Mouse (Mus musculus) forebrain, embryonic 12.5 days (tissue): ENCODE data around the gene Otog. TPM values are rescaled to one million over a fixed set of nuclear protein-coding genes. Genes with fewer than 3 reads are reported as not detected.

Experiments
- ATAC-seq: fragments of 200-750 bp; cut with Nextera tagmentation; 2 replicates; pipeline ENCODE4 v1.8.0; 2017; ENCODE audit warnings: moderate TSS enrichment; ENCODE audit not compliant: low FRiP score
- H3K27ac ChIP-seq: fragments of 300-500 bp; sonication (generic); 2 replicates; pipeline ENCODE4 v1.5.1; 2016; ENCODE audit warnings: mild to moderate bottlenecking
- H3K27me3 ChIP-seq: fragments of 300-500 bp; sonication (generic); 2 replicates; pipeline ENCODE4 v1.6.1; 2016; ENCODE audit warnings: mild to moderate bottlenecking
- H3K36me3 ChIP-seq: fragments of 300-500 bp; sonication (generic); replicated peaks from 2 replicates; pipeline ENCODE4 v1.6.1; 2016; ENCODE audit warnings: mild to moderate bottlenecking
- H3K4me1 ChIP-seq: fragments of 300-500 bp; sonication (generic); 2 replicates; pipeline ENCODE4 v1.6.1; 2016
- H3K4me2 ChIP-seq: fragments of 300-500 bp; sonication (generic); 2 replicates; pipeline ENCODE4 v1.6.1; 2016; ENCODE audit warnings: mild to moderate bottlenecking, moderate library complexity
- H3K4me3 ChIP-seq: fragments of 300-500 bp; sonication (generic); replicated peaks from 2 replicates; pipeline ENCODE4 v1.5.1; 2016; ENCODE audit warnings: mild to moderate bottlenecking
- H3K9ac ChIP-seq: fragments of 300-500 bp; sonication (generic); 2 replicates; pipeline ENCODE4 v1.6.1; 2016; ENCODE audit warnings: mild to moderate bottlenecking
- H3K9me3 ChIP-seq: fragments of 300-500 bp; sonication (generic); 2 replicates; pipeline ENCODE4 v1.6.1; 2016
- WGBS: fragments of 180-500 bp; shearing (Covaris S2); methylation state at CpG from one replicate; pipeline ENCODE4 v1.1.7; 2016; 5-methylcytosine and 5-hydroxymethylcytosine counted together
- polyA plus RNA-seq: library from polyadenylated mRNA; unstranded; fragments of >200 nt; fragmentation: Nextera tagmentation; extraction: Ambion mirVana; gene quantifications from 2 replicates; pipeline ENCODE4 v1.2.1, GENCODE M21; 2016

Otog gene
- 0.17 TPM in 1 of 2 replicates, not detected in the other for polyA plus RNA-seq

- Histone ChIP-seq H3K9ac (no peak within 1 kb of the TSS), H3K9me3 (no peaks in the 10 kb centered on the region), H3K27me3 (peaks cover 4% of the 10 kb centered on the region; the same call in 1 of the 2 replicates), H3K4me1 (peaks cover 15% of the 10 kb centered on the region), H3K36me3 (no peaks in the 10 kb centered on the region), H3K4me2 (no peak within 1 kb of the TSS), H3K27ac (no peak within 1 kb of the TSS), H3K4me3 (no peak within 1 kb of the TSS)
- 29% methylated on average over 2 of the region's 2 CpGs for whole genome bisulfite sequencing
- no peak for ATAC-seq
Measured at GRCm38 (mm10) chr7:46240696-46241095, at the start of gene Otog. Gene Otog, plus strand, starts transcription at chr7:46240987.

GRCm38 (mm10) chr7:46195356-46195755, 45.4 kb upstream of the Otog start:
- Histone ChIP-seq H3K4me1 (no peaks in the 10 kb centered on the region), H3K9ac (no peak overlapping the region), H3K27ac (no peak overlapping the region), H3K27me3 (no peaks in the 10 kb centered on the region), H3K9me3 (no peaks in the 10 kb centered on the region), H3K4me3 (no peak overlapping the region), H3K36me3 (no peaks in the 10 kb centered on the region), H3K4me2 (no peak overlapping the region)
- 90% methylated on average over 5 of the region's 5 CpGs for WGBS
- ATAC-seq, result no peak

- ATAC-seq, result no peak
Measured at GRCm38 (mm10) chr7:46200021-46200420, 40.8 kb upstream of the Otog start.

GRCm38 (mm10) chr7:46201649-46202048, 39.1 kb upstream of the Otog start:
- H3K4me3 ChIP-seq, result no peak overlapping the region
- ATAC-seq, result peak; percentile 55; the same call in 1 of the 2 replicates

More at GRCm38 (mm10) chr7:46200021-46200420, 40.8 kb upstream of the Otog start:
- H3K9ac ChIP-seq, result no peak overlapping the region
- H3K27me3 ChIP-seq, result no peaks in the 10 kb centered on the region
- H3K4me1 ChIP-seq, result peaks cover 14% of the 10 kb centered on the region
- no peak overlapping the region for H3K4me2 ChIP-seq
- no peaks in the 10 kb centered on the region for H3K36me3 ChIP-seq
- no peak overlapping the region for H3K27ac ChIP-seq
- 67% methylated on average over 6 of the region's 6 CpGs for WGBS
- H3K9me3 ChIP-seq, result no peaks in the 10 kb centered on the region
- no peak overlapping the region for H3K4me3 ChIP-seq

DNA sequence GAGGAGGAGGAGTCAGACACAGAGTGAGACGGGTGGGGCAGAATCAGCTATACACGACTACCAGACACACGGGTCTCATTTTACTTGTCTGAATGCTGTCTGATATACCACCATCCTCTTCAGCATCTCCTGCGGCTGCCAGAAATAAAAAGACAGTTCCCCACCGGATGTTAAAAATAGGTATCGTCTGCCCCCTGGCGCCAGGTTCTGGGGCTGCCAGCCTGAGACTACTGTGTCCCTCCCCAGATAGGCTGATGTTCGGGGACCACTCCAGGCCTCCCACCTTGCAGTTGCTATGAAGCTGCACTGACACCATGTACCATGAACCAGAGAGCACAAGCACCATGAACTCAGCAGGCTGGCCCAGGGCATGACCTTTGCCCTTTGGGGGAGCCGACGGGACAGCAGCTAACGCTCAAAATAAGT, 36.7 kb upstream of the Otog start:
- ATAC-seq, result peak; percentile 72

More at GRCm38 (mm10) chr7:46201649-46202048, 39.1 kb upstream of the Otog start:
- no peaks in the 10 kb centered on the region for H3K27me3 ChIP-seq
- peaks cover 14% of the 10 kb centered on the region for H3K4me1 ChIP-seq
- H3K36me3 ChIP-seq, result no peaks in the 10 kb centered on the region
- 9% methylated on average over 14 of the region's 14 CpGs for WGBS
- 0 out of 2 replicates have a peak overlapping the region, but pooled peaks have one; percentile 1 for H3K9ac ChIP-seq
- H3K4me2 ChIP-seq, result peak overlapping the region; percentile 39
- no peak overlapping the region for H3K27ac ChIP-seq
- H3K9me3 ChIP-seq, result no peaks in the 10 kb centered on the region

GRCm38 (mm10) chr7:46204775-46205174, 36.0 kb upstream of the Otog start:
- peaks cover 14% of the 10 kb centered on the region for H3K4me1 ChIP-seq
- no peak overlapping the region for H3K4me2 ChIP-seq
- H3K9ac ChIP-seq, result no peak overlapping the region
- ATAC-seq, result no peak
- H3K9me3 ChIP-seq, result no peaks in the 10 kb centered on the region
- no peaks in the 10 kb centered on the region for H3K36me3 ChIP-seq
- H3K27ac ChIP-seq, result no peak overlapping the region
- 74% methylated on average over 6 of the region's 6 CpGs for WGBS
- no peak overlapping the region for H3K4me3 ChIP-seq
- H3K27me3 ChIP-seq, result no peaks in the 10 kb centered on the region

More for the DNA sequence above, 36.7 kb upstream of the Otog start:
- Histone ChIP-seq H3K4me2 (no peak overlapping the region), H3K27ac (no peak overlapping the region), H3K9ac (no peak overlapping the region), H3K27me3 (no peaks in the 10 kb centered on the region), H3K4me1 (peaks cover 14% of the 10 kb centered on the region), H3K4me3 (no peak overlapping the region), H3K36me3 (no peaks in the 10 kb centered on the region), H3K9me3 (no peaks in the 10 kb centered on the region)
- WGBS, result 45% methylated on average over 11 of the region's 11 CpGs

- Histone ChIP-seq H3K36me3 (no peaks in the 10 kb centered on the region), H3K27me3 (no peaks in the 10 kb centered on the region), H3K9me3 (no peaks in the 10 kb centered on the region), H3K27ac (no peak overlapping the region), H3K4me2 (no peak overlapping the region), H3K4me3 (no peak overlapping the region), H3K9ac (no peak overlapping the region), H3K4me1 (peaks cover 4% of the 10 kb centered on the region; the same call in 1 of the 2 replicates)
- ATAC-seq, result no peak
- 89% methylated on average over 8 of the region's 8 CpGs for WGBS
Measured at GRCm38 (mm10) chr7:46208131-46208530, 32.7 kb upstream of the Otog start.

DNA sequence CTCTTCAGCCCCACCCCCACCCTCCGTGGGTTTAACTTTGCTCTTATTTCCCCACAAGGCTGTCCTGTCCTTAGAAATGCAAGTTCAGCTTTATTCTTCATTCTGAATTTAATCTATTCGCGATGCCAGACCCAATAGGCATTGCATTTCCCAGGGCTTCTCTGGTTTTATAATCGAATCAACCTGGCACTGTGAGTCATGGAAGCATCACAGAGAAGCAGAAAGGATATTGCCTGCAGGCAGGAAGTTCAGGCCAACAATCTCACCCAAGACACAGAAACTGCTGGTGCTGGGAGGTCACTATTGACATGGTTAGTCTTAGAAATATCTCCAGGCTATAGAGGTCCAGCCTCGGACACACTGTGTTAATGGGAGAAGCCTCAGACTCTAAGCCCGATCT, 30.5 kb upstream of the Otog start:
- H3K9ac ChIP-seq, result no peak overlapping the region
- H3K27ac ChIP-seq, result no peak overlapping the region
- peaks cover 8% of the 10 kb centered on the region; the same call in 1 of the 2 replicates for H3K4me1 ChIP-seq
- WGBS, result 81% methylated on average over 6 of the region's 6 CpGs
- H3K4me3 ChIP-seq, result no peak overlapping the region
- no peaks in the 10 kb centered on the region for H3K27me3 ChIP-seq
- no peaks in the 10 kb centered on the region for H3K9me3 ChIP-seq
- ATAC-seq, result no peak
- H3K36me3 ChIP-seq, result no peaks in the 10 kb centered on the region
- H3K4me2 ChIP-seq, result no peak overlapping the region

- no peak overlapping the region for H3K9ac ChIP-seq
- 0 out of 2 replicates have a peak, but pooled peaks cover 4% of the 10 kb centered on the region for H3K27me3 ChIP-seq
- no peaks in the 10 kb centered on the region for H3K36me3 ChIP-seq
- no peak overlapping the region for H3K4me3 ChIP-seq
- no peak overlapping the region for H3K4me2 ChIP-seq
- H3K4me1 ChIP-seq, result peaks cover 8% of the 10 kb centered on the region; the same call in 1 of the 2 replicates
- no peak for ATAC-seq
- WGBS, result 58% methylated on average over 2 of the region's 2 CpGs
- H3K27ac ChIP-seq, result no peak overlapping the region
- no peaks in the 10 kb centered on the region for H3K9me3 ChIP-seq
Measured at GRCm38 (mm10) chr7:46216481-46216880, 24.3 kb upstream of the Otog start.

DNA sequence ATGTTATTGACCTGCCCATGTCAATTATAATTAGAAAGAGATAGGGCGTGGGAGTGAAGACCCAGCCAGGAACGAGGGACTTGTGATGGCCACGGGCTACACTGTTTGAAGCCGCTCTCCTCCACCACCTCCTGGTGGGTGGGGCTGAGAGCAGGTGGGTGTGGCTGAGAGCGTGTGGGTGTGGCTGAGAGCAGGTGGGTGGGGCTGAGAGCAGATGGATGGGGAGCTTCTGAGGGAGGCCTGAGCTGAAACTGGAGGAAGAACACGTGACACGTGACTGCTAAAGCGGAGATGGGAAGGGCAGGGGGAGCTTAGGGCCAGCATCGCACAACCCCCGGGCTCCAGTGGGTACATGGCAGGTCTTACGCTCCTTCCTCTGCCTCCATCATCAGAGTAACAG, 22.4 kb upstream of the Otog start:
- Histone ChIP-seq H3K27me3 (0 out of 2 replicates have a peak, but pooled peaks cover 4% of the 10 kb centered on the region), H3K4me2 (no peak overlapping the region), H3K4me3 (no peak overlapping the region), H3K36me3 (no peaks in the 10 kb centered on the region), H3K9ac (no peak overlapping the region), H3K27ac (no peak overlapping the region), H3K9me3 (no peaks in the 10 kb centered on the region), H3K4me1 (0 out of 2 replicates have a peak, but pooled peaks cover 2% of the 10 kb centered on the region)
- 15% methylated on average over 11 of the region's 11 CpGs for WGBS
- ATAC-seq, result peak; percentile 79

DNA sequence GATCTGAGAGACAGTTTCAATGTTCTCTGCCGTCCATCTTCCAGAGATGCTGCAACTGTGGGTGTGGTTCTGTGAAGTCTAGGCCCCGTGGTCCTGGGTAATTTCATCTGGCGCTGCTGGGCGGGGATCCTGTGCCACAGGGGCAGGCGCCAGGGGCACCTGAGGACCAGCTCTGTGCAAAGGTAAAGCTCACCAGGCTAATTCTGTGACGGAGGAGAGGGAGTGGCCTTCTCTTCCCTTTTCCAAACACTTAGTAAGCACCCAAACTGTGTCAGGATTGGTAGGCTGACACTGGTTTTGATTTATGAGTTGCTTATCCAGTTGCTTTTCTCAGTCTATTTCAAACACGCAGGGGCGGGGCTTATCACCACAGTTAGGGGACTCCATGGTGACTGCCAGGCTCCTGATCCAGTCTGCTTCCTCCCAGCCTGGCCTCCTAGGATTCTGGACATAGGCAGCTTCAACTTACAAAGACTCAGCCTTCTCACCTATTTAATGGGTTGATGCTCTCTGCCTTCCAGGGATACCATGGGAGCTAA, 20.1 kb upstream of the Otog start:
- no peak overlapping the region for H3K4me3 ChIP-seq
- H3K4me1 ChIP-seq, result no peaks in the 10 kb centered on the region
- WGBS, result 76% methylated on average over 8 of the region's 8 CpGs
- no peak overlapping the region for H3K4me2 ChIP-seq
- H3K36me3 ChIP-seq, result no peaks in the 10 kb centered on the region
- no peak overlapping the region for H3K27ac ChIP-seq
- ATAC-seq, result no peak
- no peaks in the 10 kb centered on the region for H3K9me3 ChIP-seq
- 0 out of 2 replicates have a peak, but pooled peaks cover 4% of the 10 kb centered on the region for H3K27me3 ChIP-seq
- H3K9ac ChIP-seq, result no peak overlapping the region

DNA sequence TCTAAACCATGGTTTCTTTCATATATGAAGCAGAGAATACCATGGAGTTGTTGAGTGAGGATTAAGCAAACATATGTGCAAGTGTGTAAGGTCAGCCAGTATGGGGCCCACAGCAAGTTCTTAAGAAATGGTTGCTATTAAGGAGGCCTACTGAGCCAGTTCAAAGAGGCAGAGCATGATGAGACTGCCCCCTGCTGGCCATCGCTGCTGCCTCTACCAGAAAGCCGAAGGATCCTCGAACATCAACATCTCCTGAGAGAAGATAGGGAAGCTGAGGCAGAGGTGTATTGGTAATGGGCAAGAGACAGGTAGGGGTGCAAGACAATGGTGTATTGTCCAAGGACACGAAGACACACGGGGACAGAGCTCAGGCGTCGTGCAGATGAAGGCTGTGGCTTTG, 14.5 kb upstream of the Otog start:
- 26% methylated on average over 7 of the region's 7 CpGs for WGBS
- H3K9me3 ChIP-seq, result no peaks in the 10 kb centered on the region
- no peak for ATAC-seq
- H3K4me1 ChIP-seq, result peaks cover 15% of the 10 kb centered on the region
- H3K27ac ChIP-seq, result no peak overlapping the region
- no peak overlapping the region for H3K4me2 ChIP-seq
- no peaks in the 10 kb centered on the region for H3K36me3 ChIP-seq
- H3K27me3 ChIP-seq, result no peaks in the 10 kb centered on the region
- no peak overlapping the region for H3K9ac ChIP-seq
- H3K4me3 ChIP-seq, result no peak overlapping the region

DNA sequence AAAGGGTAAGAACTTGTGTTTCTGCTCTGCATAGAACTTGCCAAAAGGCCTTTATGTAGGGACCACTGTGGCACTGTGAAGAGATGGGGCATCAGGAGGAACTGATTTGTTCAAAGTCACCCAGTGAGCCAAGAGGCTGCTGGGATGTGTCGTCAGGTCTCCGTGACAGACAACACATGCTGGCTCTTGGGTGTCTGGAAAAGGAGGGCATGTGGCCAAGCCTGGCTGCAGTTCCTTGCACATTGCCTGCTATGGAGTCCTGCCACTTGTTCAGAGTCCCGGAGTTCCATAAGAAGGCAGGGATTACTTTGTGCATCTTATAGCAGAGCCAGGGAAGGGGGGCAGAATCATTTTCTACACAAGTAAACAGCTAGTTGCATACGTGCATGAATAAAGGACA, 13.9 kb upstream of the Otog start:
- Histone ChIP-seq H3K4me1 (peaks cover 15% of the 10 kb centered on the region), H3K27ac (no peak overlapping the region), H3K4me2 (no peak overlapping the region), H3K36me3 (no peaks in the 10 kb centered on the region), H3K27me3 (no peaks in the 10 kb centered on the region), H3K9me3 (no peaks in the 10 kb centered on the region), H3K4me3 (no peak overlapping the region), H3K9ac (no peak overlapping the region)
- ATAC-seq, result no peak
- WGBS, result 79% methylated on average over 4 of the region's 4 CpGs
